Mouse (Mus musculus) hindbrain, embryonic 14.5 days (tissue): ENCODE results near the gene Gm20883. TPM values are rescaled to one million over a fixed set of nuclear protein-coding genes. Genes with fewer than 3 reads are reported as not detected.
"Not testable (repeated sequence)": the region's sequence is repeated elsewhere in the genome, so short reads cannot be mapped to it uniquely, and the experiment has no call there.

Experiments
- ATAC-seq: fragments of 200-750 bp; cut with Nextera tagmentation; 2 replicates; pipeline ENCODE4 v1.8.0; 2017; ENCODE audit warnings: moderate number of reproducible peaks, mild to moderate bottlenecking, moderate TSS enrichment, moderate library complexity; ENCODE audit not compliant: low FRiP score
- DNase-seq: peaks from one replicate; pipeline ENCODE4 v3.0.0-alpha.2; 2015; ENCODE audit warnings: low spot score
- H3K27ac ChIP-seq: fragments of 300-500 bp; sonication (generic); 2 replicates; pipeline ENCODE4 v1.5.1; 2014; ENCODE audit warnings: mild to moderate bottlenecking, moderate library complexity
- H3K27me3 ChIP-seq: fragments of 300-500 bp; sonication (generic); 2 replicates; pipeline ENCODE4 v1.6.1; 2014; ENCODE audit warnings: mild to moderate bottlenecking, low read length, mixed read lengths; ENCODE audit not compliant: control insufficient read depth, insufficient read depth
- H3K36me3 ChIP-seq: fragments of 300-500 bp; sonication (generic); replicated peaks from 2 replicates; pipeline ENCODE4 v1.6.1; 2014; ENCODE audit not compliant: control insufficient read depth, insufficient read depth
- H3K4me1 ChIP-seq: fragments of 300-500 bp; sonication (generic); replicated peaks from 2 replicates; pipeline ENCODE4 v1.6.1; 2014; ENCODE audit warnings: antibody characterized with exemption, low read length, mixed read lengths; ENCODE audit not compliant: control insufficient read depth, insufficient read depth
- H3K4me2 ChIP-seq: fragments of 300-500 bp; sonication (generic); replicated peaks from 2 replicates; pipeline ENCODE4 v1.6.1; 2014; ENCODE audit warnings: mild to moderate bottlenecking, moderate library complexity
- H3K4me3 ChIP-seq: fragments of 300-500 bp; sonication (generic); replicated peaks from 2 replicates; pipeline ENCODE4 v1.5.1; 2014; ENCODE audit warnings: mild to moderate bottlenecking, low read length
- H3K9ac ChIP-seq: fragments of 300-500 bp; sonication (generic); 2 replicates; pipeline ENCODE4 v1.6.1; 2014
- H3K9me3 ChIP-seq: fragments of 300-500 bp; sonication (generic); 2 replicates; pipeline ENCODE4 v1.6.1; 2016; ENCODE audit warnings: low read length; ENCODE audit not compliant: control insufficient read depth
- WGBS: fragments of 180-500 bp; shearing (Covaris S2); extraction: QIAGEN DNeasy Blood & Tissue Kit; methylation state at CpG from one replicate; pipeline ENCODE4 v1.1.7; 2014; 5-methylcytosine and 5-hydroxymethylcytosine counted together
- polyA plus RNA-seq: library from polyadenylated mRNA; unstranded; fragments of >200 nt; fragmentation: Nextera tagmentation; extraction: Ambion mirVana; gene quantifications from 2 replicates; pipeline ENCODE4 v1.2.1, GENCODE M21; 2014

The Gm20883 gene
- not detected in 2 replicates for polyA plus RNA-seq

DNA sequence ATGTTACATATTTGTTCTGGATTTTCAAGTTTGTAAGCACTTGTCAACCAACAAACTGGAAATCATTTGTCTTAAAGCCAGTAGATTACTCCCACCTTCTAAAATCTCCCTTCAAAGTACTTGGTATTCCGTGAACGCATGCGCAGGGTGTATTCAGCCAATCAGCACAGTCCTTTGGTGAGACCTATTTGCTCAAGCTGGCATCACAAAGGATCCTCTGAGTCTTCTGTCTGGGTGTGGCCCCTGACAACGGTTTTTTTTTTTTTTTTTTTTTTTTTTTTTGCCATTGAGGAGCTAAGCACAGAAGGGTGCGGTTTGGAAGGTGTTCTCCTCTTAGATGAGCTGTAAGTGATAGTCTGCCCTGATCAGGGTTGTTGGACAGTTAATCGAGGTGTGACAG is at the start of gene Gm20883:
Gm20883 (plus strand) TSS at position 301 of the 400 bp plus-strand sequence.
- H3K4me1 ChIP-seq, H3K4me3 ChIP-seq, DNase-seq, H3K9me3 ChIP-seq, H3K27ac ChIP-seq, H3K36me3 ChIP-seq, H3K27me3 ChIP-seq, H3K4me2 ChIP-seq, ATAC-seq, H3K9ac ChIP-seq: not testable (repeated sequence)
- WGBS = no CpG with 5 or more reads among the region's 6 CpGs
